Mouse (Mus musculus) testis, adult 2 months (tissue): ENCODE data around the gene Mapre3. TPM values are rescaled to one million over a fixed set of nuclear protein-coding genes. Genes with fewer than 3 reads are reported as not detected.

Experiments used
- H3K27ac ChIP-seq: fragments of 200-500 bp; 2 replicates; pipeline ENCODE4 v1.5.1; 2012; ENCODE audit warnings: low read depth, low read length; ENCODE audit not compliant: control insufficient read depth, insufficient read depth
- H3K27me3 ChIP-seq: fragments of 200-500 bp; 2 replicates; pipeline ENCODE4 v1.6.1; 2012; ENCODE audit warnings: mild to moderate bottlenecking, low read length, moderate library complexity; ENCODE audit not compliant: control insufficient read depth, insufficient read depth
- H3K36me3 ChIP-seq: fragments of 200-500 bp; 2 replicates; pipeline ENCODE4 v1.6.1; 2012; ENCODE audit warnings: mild to moderate bottlenecking, low read length; ENCODE audit not compliant: control insufficient read depth, insufficient read depth
- H3K4me1 ChIP-seq: fragments of 200-500 bp; 2 replicates; pipeline ENCODE4 v1.6.1; 2012; ENCODE audit warnings: low read length; ENCODE audit not compliant: control insufficient read depth, insufficient read depth
- H3K4me3 ChIP-seq: fragments of 200-500 bp; 2 replicates; pipeline ENCODE4 v1.5.1; 2012; ENCODE audit warnings: low read depth, mild to moderate bottlenecking, low read length, moderate library complexity, mixed read lengths; ENCODE audit not compliant: control insufficient read depth
- CTCF ChIP-seq: fragments of 200-500 bp; IDR thresholded peaks from 2 replicates; pipeline ENCODE4 v1.5.1; 2012; ENCODE audit warnings: low read depth, mild to moderate bottlenecking, inconsistent platforms, low read length, moderate library complexity; ENCODE audit not compliant: control insufficient read depth, insufficient read depth, insufficient replicate concordance
- POLR2A ChIP-seq: fragments of 200-500 bp; IDR thresholded peaks from 2 replicates; pipeline ENCODE4 v1.6.1; 2012; ENCODE audit warnings: low read depth, mild to moderate bottlenecking, inconsistent platforms, low read length, moderate library complexity; ENCODE audit not compliant: control insufficient read depth
- polyA plus RNA-seq: library from polyadenylated mRNA; depleted of rRNA; stranded (reverse); fragments of >200 nt; gene quantifications from 2 replicates; pipeline ENCODE4 v1.2.3, GENCODE M21; 2012

Mapre3 gene
- polyA plus RNA-seq, 1 experiment, result 342 TPM

DNA sequence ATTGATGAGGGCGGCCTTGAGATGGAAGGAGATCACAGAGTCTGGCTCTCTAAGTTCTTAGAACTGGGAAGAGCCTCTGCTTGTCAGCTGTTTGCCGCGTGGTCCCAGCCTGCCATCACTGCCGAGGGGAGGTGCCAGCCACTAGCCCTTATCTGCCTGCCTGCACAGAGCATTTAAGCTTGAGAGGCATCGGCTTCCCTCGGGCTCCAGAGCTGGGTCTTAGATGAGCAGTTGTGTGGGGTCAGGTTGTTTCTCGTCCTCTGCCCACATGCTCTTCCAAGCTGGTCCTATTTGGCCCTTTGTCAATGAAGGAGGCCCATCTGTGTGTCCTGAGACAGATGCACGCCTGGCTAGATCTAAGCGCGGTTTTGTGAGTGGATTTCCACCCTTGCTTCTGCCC is 10.7 kb downstream of the Mapre3 start:
- Histone ChIP-seq H3K4me1 (peaks cover 17% of the 10 kb centered on the region), H3K4me3 (no peak overlapping the region), H3K36me3 (no peaks in the 10 kb centered on the region), H3K27ac (no peak overlapping the region), H3K27me3 (no peaks in the 10 kb centered on the region)
- TF ChIP-seq POLR2A (no peak), CTCF (no peak)

GRCm38 (mm10) chr5:30825821-30826220 is 11.4 kb downstream of the Mapre3 start:
- TF ChIP-seq CTCF, result no peak
- no peak for TF ChIP-seq POLR2A
- Histone ChIP-seq H3K4me1 (peaks cover 17% of the 10 kb centered on the region), H3K27me3 (no peaks in the 10 kb centered on the region), H3K27ac (no peak overlapping the region), H3K4me3 (no peak overlapping the region; the same call in 1 of the 2 replicates), H3K36me3 (no peaks in the 10 kb centered on the region)

DNA sequence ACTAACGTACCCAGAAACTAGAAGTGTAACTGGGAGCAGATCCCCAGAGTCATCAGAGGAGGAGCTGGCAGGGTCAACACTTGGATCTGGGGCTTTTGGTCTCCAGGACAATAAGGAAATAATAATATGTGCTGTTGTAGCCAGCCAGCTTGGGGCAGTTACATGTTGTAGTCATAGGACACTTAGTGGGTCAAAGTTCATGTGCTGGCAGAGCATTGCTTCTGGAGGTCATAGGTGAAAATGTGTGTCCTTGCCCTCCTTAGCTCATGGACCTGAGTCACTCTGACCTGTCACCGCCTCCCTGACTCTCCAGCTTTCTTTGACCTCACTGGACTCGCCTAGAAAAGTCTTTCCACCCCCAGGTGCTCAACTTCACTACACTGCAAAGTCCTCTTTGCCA is 19.0 kb downstream of the Mapre3 start:
- Histone ChIP-seq H3K27me3 (no peaks in the 10 kb centered on the region), H3K4me3 (no peak overlapping the region), H3K27ac (no peak overlapping the region), H3K36me3 (no peaks in the 10 kb centered on the region), H3K4me1 (no peaks in the 10 kb centered on the region)
- TF ChIP-seq POLR2A, result no peak
- TF ChIP-seq CTCF, result no peak

DNA sequence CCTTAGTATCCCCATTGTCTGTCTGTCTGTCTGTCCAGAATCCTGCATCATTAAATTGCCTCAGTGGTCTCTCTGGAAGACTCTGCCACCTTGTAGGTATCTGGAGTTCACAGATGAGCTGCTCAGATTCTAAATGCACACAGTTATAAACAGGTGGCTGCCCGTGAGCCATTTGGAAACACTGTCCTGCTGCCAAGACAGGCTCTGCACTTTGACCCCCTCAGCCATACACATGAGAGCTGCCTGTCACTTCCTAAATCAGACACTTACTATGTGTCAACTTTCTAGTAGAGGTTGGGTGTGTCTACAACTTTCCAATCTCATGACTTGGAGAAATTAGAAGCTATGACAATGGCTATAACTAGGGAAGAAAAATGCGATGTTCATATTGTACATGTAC is 25.3 kb downstream of the Mapre3 start:
- H3K4me1 ChIP-seq, result no peaks in the 10 kb centered on the region
- no peaks in the 10 kb centered on the region for H3K36me3 ChIP-seq
- H3K27me3 ChIP-seq, result no peaks in the 10 kb centered on the region
- H3K27ac ChIP-seq, result no peak overlapping the region
- no peak overlapping the region for H3K4me3 ChIP-seq
- no peak for TF ChIP-seq CTCF
- no peak for TF ChIP-seq POLR2A

GRCm38 (mm10) chr5:30841896-30842295 is 27.5 kb downstream of the Mapre3 start:
- Histone ChIP-seq H3K27me3 (no peaks in the 10 kb centered on the region), H3K4me1 (no peaks in the 10 kb centered on the region), H3K36me3 (no peaks in the 10 kb centered on the region), H3K27ac (no peak overlapping the region), H3K4me3 (no peak overlapping the region)
- TF ChIP-seq CTCF (no peak), POLR2A (no peak)

GRCm38 (mm10) chr5:30849891-30850555 is 35.6 kb downstream of the Mapre3 start:
- H3K27me3 ChIP-seq, result no peaks in the 10 kb centered on the region
- no peaks in the 10 kb centered on the region for H3K4me1 ChIP-seq
- H3K27ac ChIP-seq, result no peak overlapping the region
- no peak overlapping the region for H3K4me3 ChIP-seq
- no peaks in the 10 kb centered on the region for H3K36me3 ChIP-seq
- TF ChIP-seq POLR2A, result no peak
- TF ChIP-seq CTCF, result no peak

- Histone ChIP-seq H3K36me3 (no peaks in the 10 kb centered on the region), H3K27ac (no peak overlapping the region), H3K4me3 (no peak overlapping the region), H3K27me3 (no peaks in the 10 kb centered on the region), H3K4me1 (no peaks in the 10 kb centered on the region)
- TF ChIP-seq CTCF (no peak), POLR2A (no peak)
Measured at GRCm38 (mm10) chr5:30850556-30850925, 36.1 kb downstream of the Mapre3 start.
